Mouse (Mus musculus) neural tube, embryonic 12.5 days (tissue): Measurements from ENCODE around the gene Mrfap1. TPM values are rescaled to one million over a fixed set of nuclear protein-coding genes. Genes with fewer than 3 reads are reported as not detected.
"Not testable (repeated sequence)": the region's sequence is repeated elsewhere in the genome, so short reads cannot be mapped to it uniquely, and the experiment has no call there.

Experiments
- ATAC-seq: fragments of 200-750 bp; cut with Nextera tagmentation; 2 replicates; pipeline ENCODE4 v1.8.0; 2017; ENCODE audit warnings: low read depth, mild to moderate bottlenecking, moderate TSS enrichment, moderate library complexity; ENCODE audit not compliant: low FRiP score
- H3K27ac ChIP-seq: fragments of 300-500 bp; sonication (generic); 2 replicates; pipeline ENCODE4 v1.5.1; 2016
- H3K27me3 ChIP-seq: fragments of 300-500 bp; sonication (generic); replicated peaks from 2 replicates; pipeline ENCODE4 v1.6.1; 2016; ENCODE audit warnings: mild to moderate bottlenecking
- H3K36me3 ChIP-seq: fragments of 300-500 bp; sonication (generic); 2 replicates; pipeline ENCODE4 v1.6.1; 2016; ENCODE audit warnings: mild to moderate bottlenecking
- H3K4me1 ChIP-seq: fragments of 300-500 bp; sonication (generic); 2 replicates; pipeline ENCODE4 v1.6.1; 2016
- H3K4me2 ChIP-seq: fragments of 300-500 bp; sonication (generic); replicated peaks from 2 replicates; pipeline ENCODE4 v1.6.1; 2016; ENCODE audit warnings: mild to moderate bottlenecking
- H3K4me3 ChIP-seq: fragments of 300-500 bp; sonication (generic); 2 replicates; pipeline ENCODE4 v1.5.1; 2016
- H3K9ac ChIP-seq: fragments of 300-500 bp; sonication (generic); 2 replicates; pipeline ENCODE4 v1.6.1; 2016; ENCODE audit warnings: mild to moderate bottlenecking
- H3K9me3 ChIP-seq: fragments of 300-500 bp; sonication (generic); 2 replicates; pipeline ENCODE4 v1.6.1; 2016; ENCODE audit warnings: mild to moderate bottlenecking
- WGBS: fragments of 180-500 bp; shearing (Covaris S2); methylation state at CpG from one replicate; pipeline ENCODE4 v1.1.7; 2016; 5-methylcytosine and 5-hydroxymethylcytosine counted together
- polyA plus RNA-seq: library from polyadenylated mRNA; unstranded; fragments of >200 nt; fragmentation: Nextera tagmentation; extraction: Ambion mirVana; gene quantifications from 2 replicates; pipeline ENCODE4 v1.2.1, GENCODE M21; 2016

Gene Mrfap1
- polyA plus RNA-seq, 1 experiment from 2014 or later: 472 TPM

DNA sequence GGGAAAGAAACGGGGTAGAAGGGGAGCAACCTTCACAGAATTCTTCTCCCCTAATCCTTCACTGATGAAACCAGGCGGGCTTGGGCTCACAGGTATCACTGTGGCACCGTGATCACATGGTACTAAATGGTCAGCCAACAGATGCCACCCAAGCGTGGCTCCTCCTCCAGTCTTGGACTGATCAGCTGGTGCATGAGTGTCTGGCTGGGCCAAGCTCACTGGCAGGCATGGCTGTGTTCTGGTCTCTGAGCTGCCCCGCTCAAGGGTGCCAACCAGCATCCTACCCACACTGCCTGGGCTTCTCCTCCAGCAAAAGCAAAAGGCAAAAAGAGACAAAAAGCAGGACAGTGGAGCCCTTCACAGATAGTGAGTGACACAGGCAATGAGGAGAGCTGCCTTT is 23.2 kb upstream of the Mrfap1 start:
- H3K4me3 ChIP-seq: no peak overlapping the region
- no peak overlapping the region for H3K27ac ChIP-seq
- H3K27me3 ChIP-seq: no peaks in the 10 kb centered on the region
- H3K9me3 ChIP-seq: no peaks in the 10 kb centered on the region
- no peaks in the 10 kb centered on the region for H3K4me1 ChIP-seq
- H3K9ac ChIP-seq: no peak overlapping the region
- no peak for ATAC-seq
- H3K4me2 ChIP-seq: no peak overlapping the region
- peaks cover 32% of the 10 kb centered on the region; the same call in 1 of the 2 replicates for H3K36me3 ChIP-seq
- WGBS: 85% methylated on average over 5 of the region's 5 CpGs

DNA sequence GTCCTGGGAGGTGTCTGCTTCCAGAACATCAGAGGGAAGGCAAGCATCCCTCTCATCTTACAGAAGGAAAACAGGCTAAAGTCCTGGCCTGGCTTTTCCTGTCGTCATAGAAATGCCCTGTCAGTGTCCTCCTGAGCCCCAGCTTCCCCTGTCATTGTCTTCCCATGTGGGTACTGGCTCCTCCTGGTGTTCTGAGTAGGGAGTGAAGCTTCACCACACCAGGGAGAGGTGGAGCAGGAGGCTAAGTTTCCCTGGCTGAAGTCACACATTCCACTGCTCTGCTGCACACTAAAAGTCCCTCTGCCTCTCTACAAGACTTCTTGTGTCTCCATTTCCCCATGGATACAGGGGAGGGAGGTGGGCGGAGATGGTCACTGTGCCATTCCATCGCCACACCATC is 21.2 kb upstream of the Mrfap1 start:
- ATAC-seq: no peak
- no peak overlapping the region for H3K9ac ChIP-seq

DNA sequence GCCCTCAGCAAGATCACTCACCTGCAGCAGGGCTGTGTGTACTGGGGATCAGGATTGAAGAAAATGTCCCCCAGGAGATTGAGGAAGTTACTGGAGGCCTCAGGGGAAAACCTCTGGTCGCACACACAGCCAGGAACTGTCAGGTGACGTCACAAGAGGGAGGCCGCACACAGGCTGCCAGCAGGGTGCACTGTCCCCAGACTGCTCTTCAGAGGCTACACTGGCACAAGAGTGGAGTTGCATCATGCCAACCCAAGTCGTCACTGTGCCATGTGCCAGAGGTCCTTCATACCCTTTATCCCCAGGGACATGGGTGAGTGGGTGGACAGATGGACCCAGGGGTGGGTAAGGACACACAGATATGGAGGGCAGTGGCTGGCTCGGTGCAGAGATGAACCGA is 18.0 kb upstream of the Mrfap1 start:
- 68% methylated on average over 6 of the region's 6 CpGs for WGBS
- H3K4me1 ChIP-seq: no peaks in the 10 kb centered on the region
- ATAC-seq: no peak
- no peak overlapping the region for H3K27ac ChIP-seq
- H3K4me2 ChIP-seq: no peak overlapping the region
- peaks cover 23% of the 10 kb centered on the region; the same call in 1 of the 2 replicates for H3K36me3 ChIP-seq
- no peak overlapping the region for H3K4me3 ChIP-seq
- H3K9me3 ChIP-seq: no peaks in the 10 kb centered on the region
- no peaks in the 10 kb centered on the region for H3K27me3 ChIP-seq
- H3K9ac ChIP-seq: no peak overlapping the region

More for the DNA sequence above, 21.2 kb upstream of the Mrfap1 start:
- no peak overlapping the region for H3K4me3 ChIP-seq
- no peaks in the 10 kb centered on the region for H3K27me3 ChIP-seq
- no peaks in the 10 kb centered on the region for H3K9me3 ChIP-seq
- H3K36me3 ChIP-seq: peaks cover 23% of the 10 kb centered on the region; the same call in 1 of the 2 replicates
- no peak overlapping the region for H3K27ac ChIP-seq
- H3K4me1 ChIP-seq: no peaks in the 10 kb centered on the region
- 59% methylated on average over 3 of the region's 3 CpGs for WGBS
- H3K4me2 ChIP-seq: no peak overlapping the region

DNA sequence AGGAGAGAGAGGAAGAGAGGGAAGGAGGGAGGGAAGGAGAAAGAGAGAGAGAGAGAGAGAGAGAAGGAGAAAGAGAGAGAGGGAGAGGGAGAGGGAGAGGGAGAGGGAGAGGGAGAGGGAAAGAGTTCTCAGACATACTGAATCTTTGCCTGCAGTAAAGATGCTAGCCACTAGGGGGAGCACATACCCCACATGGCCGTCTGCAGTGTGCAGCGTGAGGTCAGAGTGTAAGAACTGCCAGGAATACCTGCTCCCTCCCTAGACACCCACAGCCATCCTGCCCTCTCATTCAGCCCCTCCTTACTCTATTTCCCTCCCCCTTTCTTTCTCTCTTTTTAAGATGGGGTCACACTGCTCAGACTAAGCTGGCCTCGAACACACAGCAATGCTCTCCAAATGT is 14.8 kb upstream of the Mrfap1 start:
- peak; percentile 65 for ATAC-seq
- Histone ChIP-seq H3K27me3 (no peaks in the 10 kb centered on the region), H3K36me3 (peaks cover 21% of the 10 kb centered on the region; the same call in 1 of the 2 replicates), H3K4me3 (no peak overlapping the region), H3K27ac (no peak overlapping the region), H3K9me3 (no peaks in the 10 kb centered on the region), H3K4me1 (no peaks in the 10 kb centered on the region), H3K9ac (no peak overlapping the region), H3K4me2 (no peak overlapping the region)
- 32% methylated on average over 3 of the region's 3 CpGs for WGBS

DNA sequence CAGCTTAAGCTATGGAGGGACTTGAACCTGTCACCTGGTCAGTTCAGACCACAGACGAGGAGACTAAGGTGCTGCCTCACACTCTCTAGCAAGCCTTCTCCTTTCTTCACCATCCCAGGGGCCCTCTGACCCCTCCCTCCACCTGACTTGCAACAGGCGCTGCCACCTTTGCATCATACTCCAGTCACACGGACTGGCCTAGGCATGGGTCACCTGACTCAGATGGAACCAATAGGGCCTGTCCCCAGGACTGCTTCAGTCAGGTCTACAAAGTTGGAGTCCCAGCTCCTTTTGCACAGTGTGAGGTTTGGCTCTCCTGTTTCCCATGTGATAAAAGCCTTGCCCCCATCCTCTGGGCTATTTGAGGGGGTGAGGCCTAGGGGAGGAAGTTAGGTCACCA is 14.1 kb upstream of the Mrfap1 start:
- no peak for ATAC-seq
- WGBS: 87% methylated on average over 3 of the region's 3 CpGs

DNA sequence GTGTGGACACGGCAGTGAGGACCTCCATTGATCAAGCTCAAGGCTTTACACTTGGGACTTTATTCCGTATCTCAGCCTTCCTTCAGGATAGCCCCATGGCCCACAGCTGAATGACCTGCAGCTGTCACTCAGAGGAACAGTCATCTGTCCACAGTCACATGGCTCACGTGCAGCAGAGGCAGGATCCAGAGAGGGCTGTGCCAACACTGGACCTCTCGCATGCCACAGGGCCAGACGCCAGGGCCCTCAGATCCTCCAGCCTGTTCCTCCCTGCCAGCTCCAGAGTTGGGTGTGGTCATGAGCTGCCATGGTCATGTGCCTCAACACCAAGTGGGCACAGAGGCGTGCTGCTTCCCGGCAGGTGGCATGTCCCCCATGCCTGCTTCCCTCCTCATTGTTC is 12.6 kb upstream of the Mrfap1 start:
- no peaks in the 10 kb centered on the region for H3K27me3 ChIP-seq
- peaks cover 12% of the 10 kb centered on the region; the same call in 1 of the 2 replicates for H3K36me3 ChIP-seq
- no peaks in the 10 kb centered on the region for H3K9me3 ChIP-seq
- no peak overlapping the region for H3K9ac ChIP-seq
- 86% methylated on average over 7 of the region's 7 CpGs for WGBS
- no peak overlapping the region for H3K4me3 ChIP-seq
- no peaks in the 10 kb centered on the region for H3K4me1 ChIP-seq
- H3K4me2 ChIP-seq: no peak overlapping the region
- H3K27ac ChIP-seq: no peak overlapping the region
- no peak for ATAC-seq

More for the DNA sequence above, 14.1 kb upstream of the Mrfap1 start:
- Histone ChIP-seq H3K9ac (no peak overlapping the region), H3K4me1 (no peaks in the 10 kb centered on the region), H3K9me3 (no peaks in the 10 kb centered on the region), H3K4me2 (no peak overlapping the region), H3K27me3 (no peaks in the 10 kb centered on the region), H3K27ac (no peak overlapping the region), H3K4me3 (no peak overlapping the region), H3K36me3 (peaks cover 15% of the 10 kb centered on the region; the same call in 1 of the 2 replicates)

DNA sequence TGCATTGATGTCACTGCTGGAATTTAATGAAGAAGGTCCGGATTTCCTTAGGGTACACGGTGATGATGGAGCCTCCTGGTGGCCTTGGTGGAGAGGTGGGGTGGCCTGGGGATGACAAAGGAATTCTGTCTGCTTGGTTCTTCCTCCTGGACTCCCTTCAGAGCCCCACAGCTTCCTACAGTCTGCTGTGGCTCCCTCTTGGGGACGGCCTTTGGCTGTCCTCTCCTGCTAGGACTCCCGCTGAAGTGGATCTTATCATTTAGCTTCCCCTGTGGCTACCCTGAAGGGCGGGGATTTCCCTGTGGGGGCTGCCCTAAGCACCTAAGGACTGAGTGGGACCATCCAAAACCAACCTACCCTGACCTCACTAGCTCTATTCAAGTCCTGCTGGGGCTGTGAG is 10.5 kb upstream of the Mrfap1 start:
- H3K4me1 ChIP-seq: no peaks in the 10 kb centered on the region
- no peaks in the 10 kb centered on the region for H3K27me3 ChIP-seq
- peaks cover 4% of the 10 kb centered on the region; the same call in 1 of the 2 replicates for H3K36me3 ChIP-seq
- no peak overlapping the region for H3K27ac ChIP-seq
- no peak overlapping the region for H3K9ac ChIP-seq
- no peaks in the 10 kb centered on the region for H3K9me3 ChIP-seq
- H3K4me2 ChIP-seq: no peak overlapping the region
- WGBS: 28% methylated on average over 5 of the region's 5 CpGs
- H3K4me3 ChIP-seq: no peak overlapping the region
- ATAC-seq: no peak

DNA sequence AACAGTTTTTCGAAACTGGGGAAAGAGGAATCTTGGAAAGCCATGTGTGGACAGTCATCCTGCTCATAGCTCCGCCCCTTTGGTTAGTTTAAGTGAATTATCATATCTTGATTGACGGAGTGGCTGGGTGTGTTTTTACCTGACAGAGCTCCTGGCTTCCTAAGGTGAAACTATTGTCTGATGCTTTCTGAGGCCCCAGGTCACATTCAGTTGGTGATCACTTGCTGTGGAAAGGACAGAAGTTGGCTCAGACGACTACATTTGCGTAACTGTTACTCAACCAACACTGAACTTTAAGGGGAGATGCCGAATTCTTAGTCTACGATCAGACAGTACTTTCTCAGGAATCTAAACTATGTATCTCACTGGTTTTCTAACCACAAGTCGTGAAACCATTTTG is 719 bp upstream of the Mrfap1 start:
- ATAC-seq: no peak
- Histone ChIP-seq H3K4me2 (peak overlapping the region; percentile 57), H3K27ac (no peak overlapping the region), H3K4me1 (peaks cover 13% of the 10 kb centered on the region; the same call in 1 of the 2 replicates), H3K36me3 (peaks cover 12% of the 10 kb centered on the region), H3K9ac (no peak overlapping the region), H3K9me3 (no peaks in the 10 kb centered on the region), H3K27me3 (0 out of 2 replicates have a peak, but pooled peaks cover 4% of the 10 kb centered on the region), H3K4me3 (no peak overlapping the region)
- WGBS: 59% methylated on average over 8 of the region's 8 CpGs

DNA sequence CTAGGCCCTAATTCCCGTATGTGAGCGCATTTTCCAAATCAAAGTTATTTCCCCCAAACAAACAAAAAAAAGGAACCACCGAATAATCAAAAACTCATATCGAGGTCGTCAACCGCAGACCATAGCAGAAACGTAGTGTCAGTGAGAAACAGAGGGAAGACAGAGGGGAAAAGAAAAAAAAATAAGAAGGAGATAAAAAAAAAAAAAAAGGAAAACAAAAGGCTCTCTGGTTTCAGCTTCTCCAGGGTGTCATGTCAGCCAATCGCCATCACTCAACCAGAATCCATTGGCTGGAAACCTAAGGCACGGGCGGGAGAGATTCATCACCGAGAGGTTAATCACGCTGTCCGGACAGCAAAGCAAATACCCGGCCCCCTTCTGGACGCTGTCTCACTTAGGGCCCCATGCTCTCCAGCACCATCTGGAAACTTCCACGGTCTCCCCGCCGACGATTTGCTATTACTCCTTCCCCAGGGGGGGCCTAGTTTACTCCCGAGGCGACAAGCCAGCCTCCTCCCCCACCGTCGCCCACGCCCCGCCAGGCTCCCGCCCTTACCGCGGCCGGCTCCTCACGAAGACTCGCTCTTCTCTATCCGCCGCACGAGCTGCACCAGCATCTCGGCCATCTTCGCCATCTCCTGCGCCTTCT is 801 bp downstream of the Mrfap1 start:
- WGBS: 5% methylated on average over 35 of the region's 37 CpGs
- peak overlapping the region; percentile 57 for H3K4me2 ChIP-seq

DNA sequence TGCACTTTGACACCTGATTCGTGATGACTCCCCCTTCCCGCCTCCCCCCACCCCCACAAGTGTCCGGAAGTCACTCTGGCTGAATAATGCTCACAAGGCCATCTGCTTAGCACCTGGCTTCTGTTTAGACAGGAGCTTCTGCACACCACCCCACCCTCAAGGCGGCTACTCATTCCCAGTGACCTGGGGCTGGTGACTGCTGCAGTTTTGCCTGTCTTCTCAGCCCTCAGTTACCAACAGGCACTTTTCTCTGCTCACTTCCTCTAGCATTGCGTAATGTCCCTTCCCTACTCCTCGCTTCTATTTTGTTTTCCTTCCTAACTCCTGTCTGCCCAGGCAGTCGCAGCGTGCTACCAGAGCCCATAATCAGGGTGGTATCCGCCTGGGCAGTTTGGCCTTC is 4.7 kb downstream of the Mrfap1 start:
- Histone ChIP-seq H3K4me2 (no peak overlapping the region), H3K4me1 (peaks cover 8% of the 10 kb centered on the region; the same call in 1 of the 2 replicates), H3K9ac (no peak overlapping the region), H3K27ac (no peak overlapping the region), H3K36me3 (peaks cover 15% of the 10 kb centered on the region), H3K4me3 (no peak overlapping the region), H3K9me3 (no peaks in the 10 kb centered on the region), H3K27me3 (no peaks in the 10 kb centered on the region)
- WGBS: 78% methylated on average over 9 of the region's 9 CpGs
- ATAC-seq: no peak

More for the DNA sequence above, 801 bp downstream of the Mrfap1 start:
- H3K9me3 ChIP-seq, H3K27me3 ChIP-seq: not testable (repeated sequence)
- Histone ChIP-seq H3K4me3 (peak overlapping the region; percentile 69), H3K27ac (peak overlapping the region; percentile 83; the same call in 1 of the 2 replicates), H3K36me3 (peaks cover 12% of the 10 kb centered on the region), H3K4me1 (peaks cover 13% of the 10 kb centered on the region; the same call in 1 of the 2 replicates), H3K9ac (peak overlapping the region; percentile 82)
- ATAC-seq: peak; percentile 52

DNA sequence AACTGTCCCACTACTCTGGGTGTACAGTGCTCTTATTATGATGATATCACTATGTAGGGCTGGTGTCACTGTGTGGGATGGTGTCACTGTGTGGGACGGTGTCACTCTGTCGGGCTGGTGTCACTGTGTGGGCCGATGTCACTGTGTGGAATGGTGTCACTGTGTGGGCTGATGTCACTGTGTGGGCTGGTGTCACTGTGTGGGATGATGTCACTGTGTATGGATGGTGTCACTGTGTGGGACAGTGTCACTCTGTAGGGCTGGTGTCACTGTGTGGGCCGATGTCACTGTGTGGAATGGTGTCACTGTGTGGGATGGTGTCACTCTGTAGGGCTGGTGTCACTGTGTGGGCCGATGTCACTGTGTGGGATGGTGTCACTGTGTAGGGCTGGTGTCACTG is 10.5 kb downstream of the Mrfap1 start:
- no peak overlapping the region for H3K9ac ChIP-seq
- WGBS: 92% methylated on average over 5 of the region's 5 CpGs

DNA sequence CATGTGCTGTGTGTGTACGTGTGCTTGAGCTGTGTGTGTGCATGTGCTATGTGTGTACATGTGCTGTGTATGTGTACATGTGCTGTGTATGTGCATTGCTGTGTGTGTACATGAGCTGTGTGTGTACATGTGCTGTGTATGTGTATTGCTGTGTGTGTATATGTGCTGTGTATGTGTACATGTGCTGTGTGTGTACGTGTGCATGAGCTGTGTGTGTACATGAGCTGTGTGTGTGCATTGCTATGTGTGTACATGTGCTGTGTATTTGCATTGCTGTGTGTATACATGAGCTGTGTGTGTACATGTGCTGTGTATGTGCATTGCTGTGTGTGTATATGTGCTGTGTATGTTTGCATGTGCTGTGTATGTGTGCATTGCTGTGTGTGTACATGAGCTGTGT is 17.1 kb downstream of the Mrfap1 start:
- Histone ChIP-seq H3K4me3 (no peak overlapping the region), H3K4me2 (no peak overlapping the region), H3K9ac (no peak overlapping the region), H3K36me3 (no peaks in the 10 kb centered on the region), H3K27me3 (no peaks in the 10 kb centered on the region), H3K9me3 (peaks cover 9% of the 10 kb centered on the region; the same call in 1 of the 2 replicates), H3K27ac (no peak overlapping the region), H3K4me1 (no peaks in the 10 kb centered on the region)
- WGBS: 81% methylated on average over 2 of the region's 2 CpGs
- no peak for ATAC-seq

More for the DNA sequence above, 10.5 kb downstream of the Mrfap1 start:
- Histone ChIP-seq H3K4me1 (no peaks in the 10 kb centered on the region), H3K36me3 (peaks cover 3% of the 10 kb centered on the region; the same call in 1 of the 2 replicates), H3K9me3 (no peaks in the 10 kb centered on the region), H3K4me3 (no peak overlapping the region), H3K27me3 (no peaks in the 10 kb centered on the region), H3K27ac (no peak overlapping the region), H3K4me2 (no peak overlapping the region)
- ATAC-seq: no peak

DNA sequence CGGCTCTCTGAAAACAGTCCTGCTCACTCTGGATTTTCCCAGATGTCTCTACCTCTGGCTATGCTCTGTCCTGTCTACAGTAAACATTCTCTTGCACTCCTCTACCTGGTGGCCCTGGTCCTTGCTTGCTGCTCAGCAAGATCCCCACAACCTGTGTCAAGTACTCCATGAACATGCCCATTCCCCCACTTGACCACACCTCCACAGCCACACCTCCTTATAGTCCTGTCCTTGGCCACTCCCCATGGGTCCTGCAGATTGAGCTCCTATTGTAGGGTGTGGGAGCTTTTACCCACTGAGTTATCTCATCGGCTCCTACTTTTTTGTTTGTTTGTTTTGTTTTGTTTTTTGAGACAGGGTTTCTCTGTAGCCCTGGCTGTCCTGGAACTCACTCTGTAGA is 17.7 kb downstream of the Mrfap1 start:
- Histone ChIP-seq H3K4me1 (no peaks in the 10 kb centered on the region), H3K4me2 (no peak overlapping the region), H3K27me3 (no peaks in the 10 kb centered on the region), H3K9ac (no peak overlapping the region), H3K4me3 (no peak overlapping the region), H3K36me3 (no peaks in the 10 kb centered on the region), H3K27ac (no peak overlapping the region), H3K9me3 (peaks cover 9% of the 10 kb centered on the region; the same call in 1 of the 2 replicates)
- ATAC-seq: no peak
- 89% methylated on average over 1 of the region's 2 CpGs for WGBS
